Comparison of ENCODE assay signal across 8 mouse cellular contexts in genomic region chr19:8953135-8954039, GRCm38 (mm10). TPM values are rescaled to one million over a fixed set of nuclear protein-coding genes. Genes with fewer than 3 reads are reported as not detected.
A peak's percentile ranks its signal among the peaks of the same experiment; 100 is the strongest.
DNase-seq lines count a peak whose midpoint lies in the region; ATAC-seq lines count a peak whose summit lies in the region.

Gene Tut1 (plus strand): TSS chr19:8953847.

- peak within 1 kb of the TSS; percentile 74 for H3K9ac ChIP-seq in forebrain, embryonic 14.5 days (ENCODE audit: low read length)
- peak within 1 kb of the TSS; percentile 67 for H3K9ac ChIP-seq in neural tube, embryonic 15.5 days (replicated peaks)

- peak; percentile 99 for DNase-seq in ES-CJ7 (ENCODE audit: low read depth, low spot score)
- DNase-seq in cerebellum, adult 11 months = peak; percentile 87
- peak; percentile 100 for DNase-seq in forebrain, embryonic 14.5 days (ENCODE audit: low spot score)
- peak; percentile 85 to 92 for DNase-seq in heart, postnatal 14 days
- peak; percentile 96 for DNase-seq in layer of hippocampus, adult 11-12 months (ENCODE audit: low spot score)
- peak; percentile 94 for DNase-seq in lung, adult 18-20 months
- DNase-seq in testis, postnatal 14 days (ENCODE audit: low spot score) = peak; percentile 90

- peaks cover 63% of the 10 kb centered on the region for H3K36me3 ChIP-seq in forebrain, embryonic 14.5 days (ENCODE audit: control insufficient read depth, insufficient read depth, low read length)
- H3K36me3 ChIP-seq in neural tube, embryonic 15.5 days = peaks cover 51% of the 10 kb centered on the region

- peak; percentile 95 for ATAC-seq in forebrain, embryonic 14.5 days
- peak; percentile 94 for ATAC-seq in neural tube, embryonic 15.5 days (ENCODE audit: low FRiP score)

- H3K9me3 ChIP-seq in forebrain, embryonic 14.5 days (replicated peaks; ENCODE audit: control insufficient read depth, low read length) = no peaks in the 10 kb centered on the region
- no peaks in the 10 kb centered on the region for H3K9me3 ChIP-seq in neural tube, embryonic 15.5 days (replicated peaks)

- H3K4me3 ChIP-seq in forebrain, embryonic 14.5 days (ENCODE audit: low read depth, low read length) = peak within 1 kb of the TSS; percentile 69
- H3K4me3 ChIP-seq in neural tube, embryonic 15.5 days (replicated peaks) = peak within 1 kb of the TSS; percentile 62

- H3K4me2 ChIP-seq in forebrain, embryonic 14.5 days (ENCODE audit: low read length) = peak within 1 kb of the TSS; percentile 87
- H3K4me2 ChIP-seq in neural tube, embryonic 15.5 days = peak within 1 kb of the TSS; percentile 71

- intact Hi-C loops in heart, postnatal 14 days (cut with DNase I) = no loop called here

- WGBS in forebrain, embryonic 14.5 days = 1% methylated on average over 46 of the region's 46 CpGs
- 3% methylated on average over 46 of the region's 46 CpGs for WGBS in neural tube, embryonic 15.5 days

- peak within 1 kb of the TSS; percentile 98 for H3K27ac ChIP-seq in forebrain, embryonic 14.5 days (ENCODE audit: low read depth, low read length)
- peak within 1 kb of the TSS; percentile 88 for H3K27ac ChIP-seq in neural tube, embryonic 15.5 days (replicated peaks)

- no peaks in the 10 kb centered on the region for H3K27me3 ChIP-seq in forebrain, embryonic 14.5 days (replicated peaks; ENCODE audit: control insufficient read depth, insufficient read depth, low read length)
- no peaks in the 10 kb centered on the region for H3K27me3 ChIP-seq in neural tube, embryonic 15.5 days (replicated peaks)

- H3K4me1 ChIP-seq in forebrain, embryonic 14.5 days (ENCODE audit: control insufficient read depth, insufficient read depth, low read length) = peaks cover 18% of the 10 kb centered on the region
- H3K4me1 ChIP-seq in neural tube, embryonic 15.5 days = peaks cover 39% of the 10 kb centered on the region

RNA-seq across cellular contexts. Expression of gene Tut1, which starts in this region (rescaled TPM):
- 24.2 and 26.4 TPM in 2 replicates for polyA plus RNA-seq in forebrain, embryonic 14.5 days (2014; fragmentation: Nextera tagmentation; extraction: Ambion mirVana)
- total RNA-seq in heart, postnatal 14 days (2021) = 1 to 10 TPM; 7.6 TPM
- 25.4 and 26.0 TPM in 2 replicates for polyA plus RNA-seq in neural tube, embryonic 15.5 days (2015; fragmentation: Nextera tagmentation; extraction: Ambion mirVana)

Comparison
In these comparisons a context has a peak if more than half of its experiments do, and no peak if none do; other contexts are left out.
1. Peak in every context shown above with its lines: DNase-seq, ATAC-seq, H3K4me3 ChIP-seq and H3K27ac ChIP-seq.